Mouse (Mus musculus) CH12.LX (cell line): ENCODE data around the gene Fkbp10. TPM values are rescaled to one million over a fixed set of nuclear protein-coding genes. Genes with fewer than 3 reads are reported as not detected.

Experiments used
- DNase-seq: peaks from one replicate; pipeline ENCODE4 v3.0.0-alpha.2; 2013; ENCODE audit errors: extremely low read depth
- H3K27ac ChIP-seq: 2 replicates; pipeline ENCODE4 v1.5.1; 2012; ENCODE audit warnings: low read depth, mild to moderate bottlenecking, control low read depth, moderate library complexity; ENCODE audit not compliant: insufficient read depth
- H3K27me3 ChIP-seq: replicated peaks from 2 replicates; pipeline ENCODE3; 2012; ENCODE audit warnings: inconsistent platforms
- H3K36me3 ChIP-seq, 2 experiments: replicated peaks in 1 of 2; 2 replicates each; pipeline versions ENCODE3 to v1.6.1; 2012; ENCODE audit warnings: inconsistent platforms in 1 of 2, low read length in 1 of 2, mild to moderate bottlenecking in 1 of 2, mixed read lengths in 1 of 2, moderate library complexity in 1 of 2; ENCODE audit not compliant: control insufficient read depth in 1 of 2, insufficient read depth in 1 of 2
- H3K4me1 ChIP-seq, 2 experiments: 2 replicates each; pipeline ENCODE4 v1.6.1; 2012; ENCODE audit warnings: inconsistent platforms in 1 of 2, moderate library complexity in 1 of 2; ENCODE audit not compliant: insufficient read depth in 2 of 2, control insufficient read depth in 1 of 2
- H3K4me2 ChIP-seq: 2 replicates; pipeline ENCODE4 v1.6.1; 2012; ENCODE audit warnings: low read depth, mild to moderate bottlenecking, control low read depth; ENCODE audit not compliant: poor library complexity, insufficient read depth, severe bottlenecking
- H3K4me3 ChIP-seq, 3 experiments: fragments of 150-350 bp in 1 of 3; sonication (generic) in 1 of 3; replicated peaks in 1 of 3; 2 replicates each; pipeline versions ENCODE3 to v1.5.1; 2011 to 2012; ENCODE audit warnings: low read depth in 2 of 3, low read length in 2 of 3, mild to moderate bottlenecking in 2 of 3, moderate library complexity in 2 of 3, control low read depth in 1 of 3, improper control_type of control experiment in 1 of 3, inconsistent platforms in 1 of 3, mixed read lengths in 1 of 3; ENCODE audit not compliant: poor library complexity in 1 of 3
- H3K79me2 ChIP-seq: replicated peaks from 2 replicates; pipeline ENCODE4 v1.6.1; 2012; ENCODE audit warnings: mild to moderate bottlenecking, moderate library complexity; ENCODE audit not compliant: control insufficient read depth, poor library complexity, insufficient read depth, severe bottlenecking; ENCODE audit errors: extremely low read depth
- H3K9ac ChIP-seq: 2 replicates; pipeline ENCODE4 v1.6.1; 2012; ENCODE audit warnings: low read depth, mild to moderate bottlenecking, control low read depth, moderate library complexity; ENCODE audit not compliant: insufficient read depth
- H3K9me3 ChIP-seq: replicated peaks from 2 replicates; pipeline ENCODE3; 2012; ENCODE audit warnings: low read length, inconsistent platforms, mixed read lengths
- BHLHE40 ChIP-seq: IDR thresholded peaks from 2 replicates; pipeline ENCODE4 v1.6.1; 2011; ENCODE audit warnings: mild to moderate bottlenecking, low read depth, low read length, improper control_type of control experiment
- CHD1 ChIP-seq: IDR thresholded peaks from 2 replicates; pipeline ENCODE4 v1.6.1; 2012; ENCODE audit warnings: low read depth, low read length, improper control_type of control experiment, inconsistent platforms
- CHD2 ChIP-seq: IDR thresholded peaks from 2 replicates; pipeline ENCODE4 v1.6.1; 2011; ENCODE audit warnings: low read length, improper control_type of control experiment
- CTCF ChIP-seq, 2 experiments: IDR thresholded peaks in 1 of 2; conservative IDR thresholded peaks in 1 of 2; 2 replicates each; pipeline ENCODE4 v1.5.1; 2011 to 2012; ENCODE audit warnings: low read depth in 2 of 2, low read length in 2 of 2, improper control_type of control experiment in 1 of 2, inconsistent platforms in 1 of 2, mild to moderate bottlenecking in 1 of 2, moderate library complexity in 1 of 2
- E2F4 ChIP-seq: IDR thresholded peaks from 2 replicates; pipeline ENCODE4 v1.6.1; 2011; ENCODE audit warnings: low read depth, low read length, improper control_type of control experiment; ENCODE audit not compliant: insufficient replicate concordance
- ELF1 ChIP-seq: IDR thresholded peaks from 2 replicates; pipeline ENCODE4 v1.6.1; 2014; ENCODE audit warnings: low read depth, mild to moderate bottlenecking, inconsistent platforms, low read length, improper control_type of control experiment
- EP300 ChIP-seq: IDR thresholded peaks from 2 replicates; pipeline ENCODE4 v1.6.1; 2011; ENCODE audit warnings: low read length, improper control_type of control experiment
- ETS1 ChIP-seq: conservative IDR thresholded peaks from 2 replicates; pipeline ENCODE4 v1.6.1; 2012; ENCODE audit warnings: low read depth, mild to moderate bottlenecking, inconsistent platforms, low read length, improper control_type of control experiment, moderate library complexity
- GABPA ChIP-seq: IDR thresholded peaks from 2 replicates; pipeline ENCODE4 v1.6.1; 2012; ENCODE audit warnings: low read depth, low read length, improper control_type of control experiment, inconsistent platforms; ENCODE audit not compliant: insufficient replicate concordance
- IRF4 ChIP-seq: IDR thresholded peaks from 2 replicates; pipeline ENCODE4 v1.6.1; 2014; ENCODE audit warnings: low read depth, mild to moderate bottlenecking, inconsistent platforms, low read length, improper control_type of control experiment
- JUN ChIP-seq: IDR thresholded peaks from 2 replicates; pipeline ENCODE4 v1.6.1; 2011; ENCODE audit warnings: low read depth, mild to moderate bottlenecking, low read length, improper control_type of control experiment, moderate library complexity; ENCODE audit not compliant: insufficient read depth
- JUND ChIP-seq: conservative IDR thresholded peaks from 2 replicates; pipeline ENCODE4 v1.6.1; 2011; ENCODE audit warnings: low read depth, low read length, improper control_type of control experiment
- MAX ChIP-seq: IDR thresholded peaks from 2 replicates; pipeline ENCODE4 v1.6.1; 2011; ENCODE audit warnings: low read length, improper control_type of control experiment
- MAZ ChIP-seq: IDR thresholded peaks from 2 replicates; pipeline ENCODE4 v1.6.1; 2012; ENCODE audit warnings: low read depth, mild to moderate bottlenecking, inconsistent platforms, low read length, improper control_type of control experiment, moderate library complexity
- MEF2A ChIP-seq: IDR thresholded peaks from 2 replicates; pipeline ENCODE4 v1.6.1; 2014; ENCODE audit warnings: low read depth, mild to moderate bottlenecking, inconsistent platforms, low read length, improper control_type of control experiment, borderline replicate concordance
- MXI1 ChIP-seq: IDR thresholded peaks from 2 replicates; pipeline ENCODE4 v1.6.1; 2011; ENCODE audit warnings: mild to moderate bottlenecking, low read depth, low read length, improper control_type of control experiment
- PAX5 ChIP-seq: IDR thresholded peaks from 2 replicates; pipeline ENCODE4 v1.6.1; 2012; ENCODE audit warnings: low read length, inconsistent platforms, mixed read lengths
- POLR2A ChIP-seq: IDR thresholded peaks from 2 replicates; pipeline ENCODE4 v1.6.1; 2011; ENCODE audit warnings: low read depth, mild to moderate bottlenecking, improper control_type of control experiment, low read length
- POLR2AphosphoS2 ChIP-seq: IDR thresholded peaks from 2 replicates; pipeline ENCODE4 v1.6.1; 2011; ENCODE audit warnings: low read depth, low read length, improper control_type of control experiment
- RAD21 ChIP-seq: IDR thresholded peaks from 2 replicates; pipeline ENCODE4 v1.6.1; 2011; ENCODE audit warnings: low read depth, mild to moderate bottlenecking, low read length, improper control_type of control experiment, moderate library complexity
- SIN3A ChIP-seq: IDR thresholded peaks from 2 replicates; pipeline ENCODE4 v1.6.1; 2012; ENCODE audit warnings: low read length, improper control_type of control experiment, inconsistent platforms
- SMC3 ChIP-seq: IDR thresholded peaks from 2 replicates; pipeline ENCODE4 v1.6.1; 2011; ENCODE audit warnings: low read depth, low read length, improper control_type of control experiment
- TBP ChIP-seq: conservative IDR thresholded peaks from 2 replicates; pipeline ENCODE4 v1.6.1; 2011; ENCODE audit warnings: low read depth, low read length, improper control_type of control experiment
- TCF12 ChIP-seq: IDR thresholded peaks from 2 replicates; pipeline ENCODE4 v1.6.1; 2014; ENCODE audit warnings: low read depth, mild to moderate bottlenecking, inconsistent platforms, low read length, improper control_type of control experiment
- UBTF ChIP-seq: IDR thresholded peaks from 2 replicates; pipeline ENCODE4 v1.6.1; 2012; ENCODE audit warnings: low read depth, mild to moderate bottlenecking, inconsistent platforms, low read length, improper control_type of control experiment, moderate library complexity
- USF2 ChIP-seq: conservative IDR thresholded peaks from 2 replicates; pipeline ENCODE4 v1.6.1; 2011; ENCODE audit warnings: low read depth, low read length, improper control_type of control experiment
- ZNF384 ChIP-seq: IDR thresholded peaks from 2 replicates; pipeline ENCODE4 v1.6.1; 2012; ENCODE audit warnings: low read depth, low read length, improper control_type of control experiment, inconsistent platforms
- dilution Hi-C: fragments of 300-500 bp; cut with MboI; formaldehyde crosslinking; loops from 2 replicates; pipeline ENCODE4 v1.14.3; 2020; ENCODE audit warnings: low sequenced_read_pairs; ENCODE audit not compliant: extremely low pct_unique_long_range_greater_than_20kb, extremely low pct_ligation_motif_present
- in situ Hi-C: fragments of 300-500 bp; cut with MboI; formaldehyde crosslinking; loops from 3 replicates; pipeline ENCODE4 v1.14.3; 2019; ENCODE audit warnings: low sequenced_read_pairs, low pct_ligation_motif_present, low pct_unique_long_range_greater_than_20kb, mixed read lengths
- polyA plus RNA-seq: library from polyadenylated mRNA; unstranded; fragments of >175 nt; gene quantifications from 2 replicates; pipeline ENCODE4 v1.2.1, GENCODE M21; 2012; ENCODE audit warnings: low read depth; ENCODE audit not compliant: insufficient read length
- total RNA-seq, 2 experiments: library from RNA; depleted of rRNA; stranded (reverse); fragments of 300-350 nt in 1 of 2; fragments of >200 nt in 1 of 2; gene quantifications; 2 replicates each; pipeline ENCODE4 v1.2.3; 2012 to 2014

The Fkbp10 gene
- total and polyA plus RNA-seq, 3 experiments = 0.31 to 0.46 (median 0.34) TPM

DNA sequence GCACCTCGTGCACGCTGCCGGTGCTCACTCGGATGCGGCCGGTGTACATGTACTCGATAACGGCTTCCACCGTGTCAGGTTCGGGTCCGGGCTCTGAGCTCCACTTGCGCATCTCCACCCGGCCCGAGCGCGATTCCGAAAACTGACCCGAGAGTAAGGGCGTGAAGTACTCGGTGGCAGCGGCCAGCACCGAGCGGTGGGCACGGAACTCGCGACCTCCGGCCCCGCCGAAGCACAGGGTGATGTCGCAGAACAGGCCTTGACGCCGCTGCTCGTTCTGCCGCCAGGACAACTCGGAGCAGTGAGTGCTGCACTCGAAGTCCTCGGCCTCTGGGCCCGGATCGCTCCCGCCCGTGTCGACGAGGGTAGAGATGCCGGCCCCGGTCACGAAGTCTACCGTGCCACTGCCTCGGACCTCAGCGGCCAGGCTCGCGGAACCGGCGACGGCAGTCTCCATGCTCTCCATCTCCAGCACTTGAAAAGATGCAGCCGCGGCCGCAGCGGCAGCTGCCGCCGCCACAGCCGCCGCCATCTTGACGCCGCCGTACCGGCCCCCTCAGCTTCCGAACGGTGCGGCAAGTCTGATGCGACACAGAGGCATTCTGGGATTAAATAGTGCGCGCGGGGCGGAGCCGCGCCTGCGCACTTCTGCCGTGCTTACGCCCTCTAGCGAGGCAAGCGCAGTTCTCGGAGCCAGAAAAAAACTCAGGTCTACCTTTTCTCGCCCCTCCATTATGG is 56.9 kb downstream of the Fkbp10 start, which contains the start of gene Klhl11 (continued):
- TF ChIP-seq MEF2A (peak; percentile 78), BHLHE40 (peak; percentile 19; the same call in 1 of the 2 replicates), GABPA (no peak; the same call in 1 of the 2 replicates), ETS1 (no peak), CTCF (conservative IDR thresholded peaks at IDR 0.05 in 1 of 2, IDR thresholded peaks at IDR 0.05 in 1 of 2; ENCODE audit: low read depth in 2 of 2, low read length in 2 of 2) (peak; percentile 47 to 96; a peak in 3 of 4 replicates), CHD1 (peak; percentile 73), IRF4 (peak; percentile 41; the same call in 1 of the 2 replicates), SMC3 (peak; percentile 68), UBTF (peak; percentile 74; the same call in 1 of the 2 replicates), E2F4 (peak; percentile 76; the same call in 1 of the 2 replicates), JUN (no peak), TBP (peak; percentile 94), MAX (no peak; the same call in 1 of the 2 replicates), POLR2AphosphoS2 (peak; percentile 92), MXI1 (peak; percentile 59; the same call in 1 of the 2 replicates), PAX5 (no peak), ELF1 (peak; percentile 67), EP300 (peak; percentile 10; the same call in 1 of the 2 replicates), USF2 (no peak)

DNA sequence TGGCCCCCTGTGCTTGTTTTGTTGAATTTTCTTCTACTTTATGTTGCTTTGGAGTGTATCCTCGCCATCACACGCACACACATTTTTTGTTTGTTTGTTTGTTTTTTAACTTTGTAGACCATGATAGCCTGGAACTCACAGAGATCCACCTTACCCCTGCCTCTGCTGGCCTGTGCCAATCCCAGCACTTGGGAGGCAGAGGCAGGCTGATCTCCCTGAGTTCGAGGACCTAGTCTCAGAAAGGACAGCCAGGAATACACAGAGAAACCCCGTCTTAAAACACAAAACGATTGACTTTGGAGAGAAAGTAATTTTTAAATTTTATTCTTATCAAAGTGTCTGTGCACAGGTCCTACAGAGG is 57.4 kb downstream of the Fkbp10 start:
- dilution Hi-C loops (no loop called here), in situ Hi-C loops (loop anchor here (5.0 kb wide), 1 partner anchor 46 kb away; no protein-coding TSS in a partner anchor)
- H3K4me1 ChIP-seq = peaks cover 3 to 35% of the 10 kb centered on the region in 2 experiments
- no peaks in the 10 kb centered on the region for H3K9me3 ChIP-seq
- peaks cover 16 to 52% of the 10 kb centered on the region in 2 experiments for H3K36me3 ChIP-seq
- peak overlapping the region in 2 of 3 experiments; percentile 21 to 97 for H3K4me3 ChIP-seq
- no peak overlapping the region for H3K27ac ChIP-seq
- DNase-seq = no peak
- TF ChIP-seq MXI1 (no peak), CHD2 (no peak), TCF12 (no peak), JUND (no peak), POLR2AphosphoS2 (no peak), ZNF384 (no peak), TBP (no peak), CHD1 (no peak), PAX5 (no peak), MAZ (no peak), GABPA (no peak), IRF4 (no peak), EP300 (no peak), RAD21 (no peak), SIN3A (no peak), POLR2A (no peak), MEF2A (no peak)
- H3K9ac ChIP-seq = no peak overlapping the region
- H3K27me3 ChIP-seq = no peaks in the 10 kb centered on the region
- no peak overlapping the region for H3K4me2 ChIP-seq
- peaks cover 37% of the 10 kb centered on the region for H3K79me2 ChIP-seq
